Mouse (Mus musculus) stomach, embryonic 14.5 days (tissue): ENCODE measurements around the gene Tsacc. TPM values are rescaled to one million over a fixed set of nuclear protein-coding genes. Genes with fewer than 3 reads are reported as not detected.
"Not testable (repeated sequence)": the region's sequence is repeated elsewhere in the genome, so short reads cannot be mapped to it uniquely, and the experiment has no call there.

ENCODE experiments used
- ATAC-seq: fragments of 200-750 bp; cut with Nextera tagmentation; 2 replicates; pipeline ENCODE4 v1.8.0; 2017; ENCODE audit warnings: low read depth, moderate TSS enrichment; ENCODE audit not compliant: insufficient number of reproducible peaks, insufficient read depth, low FRiP score
- H3K27ac ChIP-seq: fragments of 300-500 bp; sonication (generic); 2 replicates; pipeline ENCODE4 v1.5.1; 2014; ENCODE audit warnings: mild to moderate bottlenecking, low read length, moderate library complexity, mixed read lengths
- H3K27me3 ChIP-seq: fragments of 300-500 bp; sonication (generic); 2 replicates; pipeline ENCODE4 v1.6.1; 2014; ENCODE audit warnings: low read length, control low read depth, mixed read lengths; ENCODE audit not compliant: control insufficient read depth, insufficient read depth
- H3K36me3 ChIP-seq: fragments of 300-500 bp; sonication (generic); 2 replicates; pipeline ENCODE4 v1.6.1; 2014; ENCODE audit warnings: mild to moderate bottlenecking, control low read depth, low read length, moderate library complexity, mixed read lengths; ENCODE audit not compliant: control insufficient read depth, insufficient read depth
- H3K4me1 ChIP-seq: fragments of 300-500 bp; sonication (generic); 2 replicates; pipeline ENCODE4 v1.6.1; 2014; ENCODE audit warnings: low read length, control low read depth, mixed read lengths; ENCODE audit not compliant: control insufficient read depth, insufficient read depth
- H3K4me2 ChIP-seq: fragments of 300-500 bp; sonication (generic); replicated peaks from 2 replicates; pipeline ENCODE4 v1.6.1; 2014; ENCODE audit warnings: low read depth, low read length, control low read depth
- H3K4me3 ChIP-seq: fragments of 300-500 bp; sonication (generic); 2 replicates; pipeline ENCODE4 v1.5.1; 2014; ENCODE audit warnings: low read depth, low read length, control low read depth
- H3K9ac ChIP-seq: fragments of 300-500 bp; sonication (generic); replicated peaks from 2 replicates; pipeline ENCODE4 v1.6.1; 2014; ENCODE audit warnings: low read depth, mild to moderate bottlenecking, control low read depth, low read length, moderate library complexity, mixed read lengths
- H3K9me3 ChIP-seq: fragments of 300-500 bp; sonication (generic); 2 replicates; pipeline ENCODE4 v1.6.1; 2016; ENCODE audit warnings: low read depth, low read length, control low read depth; ENCODE audit not compliant: control insufficient read depth
- WGBS: fragments of 180-500 bp; shearing (Covaris S2); extraction: QIAGEN DNeasy Blood & Tissue Kit; methylation state at CpG from one replicate; pipeline ENCODE4 v1.1.7; 2014; 5-methylcytosine and 5-hydroxymethylcytosine counted together
- polyA plus RNA-seq: library from polyadenylated mRNA; unstranded; fragments of >200 nt; fragmentation: Nextera tagmentation; extraction: Ambion mirVana; gene quantifications from 2 replicates; pipeline ENCODE4 v1.2.1, GENCODE M21; 2014

The Tsacc gene
- polyA plus RNA-seq, 1 experiment from 2014 or later, result 13.8 TPM

- Histone ChIP-seq H3K4me1 (no peaks in the 10 kb centered on the region), H3K27ac (no peak overlapping the region), H3K9me3 (no peaks in the 10 kb centered on the region), H3K4me2 (no peak overlapping the region), H3K4me3 (no peak overlapping the region), H3K36me3 (no peaks in the 10 kb centered on the region), H3K27me3 (no peaks in the 10 kb centered on the region), H3K9ac (no peak overlapping the region)
- WGBS, result 87% methylated on average over 2 of the region's 2 CpGs
- ATAC-seq, result no peak
Measured at GRCm38 (mm10) chr3:88276121-88276520, 20.7 kb downstream of the Tsacc start.

DNA sequence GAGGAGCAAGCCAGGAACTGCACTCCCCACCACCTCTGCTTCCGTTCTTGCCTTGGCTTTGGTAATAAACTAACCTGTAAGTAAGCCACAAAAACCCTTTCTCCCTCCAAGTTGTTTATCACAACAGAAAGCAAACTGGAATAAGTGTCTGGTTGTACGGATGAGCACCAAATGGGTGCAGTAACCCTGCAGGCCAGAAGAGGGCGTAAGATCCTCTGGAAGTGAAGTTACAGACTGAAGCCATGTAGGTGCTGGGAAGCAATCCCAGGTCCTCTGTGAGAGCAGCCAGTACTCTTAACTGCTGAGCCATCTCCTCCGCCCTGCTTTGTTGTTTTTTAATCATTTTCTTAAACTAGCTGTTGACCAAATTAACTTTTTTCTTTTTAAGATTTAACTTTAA lies 22.8 kb downstream of the Tsacc start:
- H3K4me1 ChIP-seq, result no peaks in the 10 kb centered on the region
- no peaks in the 10 kb centered on the region for H3K9me3 ChIP-seq
- no peak overlapping the region for H3K27ac ChIP-seq
- H3K9ac ChIP-seq, result no peak overlapping the region
- H3K36me3 ChIP-seq, result no peaks in the 10 kb centered on the region
- no peak overlapping the region for H3K4me3 ChIP-seq
- no peak for ATAC-seq
- no peak overlapping the region for H3K4me2 ChIP-seq
- H3K27me3 ChIP-seq, result no peaks in the 10 kb centered on the region
- WGBS, result 94% methylated on average over 4 of the region's 4 CpGs

DNA sequence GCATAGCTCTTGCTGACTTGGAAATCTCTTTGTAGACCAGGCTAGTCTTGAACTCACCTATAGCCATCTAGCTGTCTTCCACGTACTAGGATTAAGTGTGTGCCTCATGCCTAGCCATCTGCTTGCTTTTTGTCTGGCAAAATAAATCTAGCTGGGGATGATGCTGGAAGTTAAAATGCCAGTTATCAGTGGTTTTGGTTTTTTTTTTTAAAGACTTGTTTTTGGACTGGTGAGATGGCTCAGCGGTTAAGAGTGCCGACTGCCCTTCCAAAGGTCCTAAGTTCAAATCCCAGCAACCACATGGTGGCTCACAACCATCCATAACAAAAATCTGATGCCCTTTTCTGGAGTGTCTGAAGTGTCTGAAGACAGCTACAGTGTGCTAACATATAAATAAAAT lies 24.9 kb downstream of the Tsacc start:
- Histone ChIP-seq H3K9ac (no peak overlapping the region), H3K4me3 (no peak overlapping the region), H3K36me3 (no peaks in the 10 kb centered on the region), H3K9me3 (no peaks in the 10 kb centered on the region), H3K27me3 (no peaks in the 10 kb centered on the region), H3K4me1 (no peaks in the 10 kb centered on the region), H3K4me2 (no peak overlapping the region), H3K27ac (no peak overlapping the region)
- WGBS, result 90% methylated on average over 3 of the region's 3 CpGs
- no peak for ATAC-seq

DNA sequence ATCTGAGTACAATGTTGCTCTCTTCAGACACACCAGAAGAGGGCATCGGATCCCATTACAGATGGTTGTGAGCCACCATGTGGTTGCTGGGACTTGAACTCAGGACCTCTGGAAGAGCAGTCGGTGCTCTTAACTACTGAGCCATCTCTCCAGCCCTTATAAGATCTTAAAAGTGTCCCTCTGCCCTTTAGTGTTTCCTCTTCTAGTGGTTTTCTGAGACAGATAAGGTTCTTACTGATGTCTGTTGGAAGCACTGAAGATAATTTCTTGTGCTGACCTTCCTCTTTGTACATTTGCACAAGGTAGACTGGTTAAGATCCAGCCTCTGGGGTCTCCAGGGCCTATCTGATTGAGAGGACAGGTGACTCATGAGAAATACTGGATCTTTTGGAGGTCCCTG lies 25.5 kb downstream of the Tsacc start:
- H3K9ac ChIP-seq, H3K27me3 ChIP-seq, H3K4me3 ChIP-seq, ATAC-seq, H3K36me3 ChIP-seq, H3K4me1 ChIP-seq, H3K27ac ChIP-seq, H3K4me2 ChIP-seq, H3K9me3 ChIP-seq: not testable (repeated sequence)
- 85% methylated on average over 2 of the region's 2 CpGs for WGBS

- no peaks in the 10 kb centered on the region for H3K9me3 ChIP-seq
- no peak for ATAC-seq
- no peak overlapping the region for H3K4me3 ChIP-seq
- H3K4me2 ChIP-seq, result no peak overlapping the region
- H3K9ac ChIP-seq, result no peak overlapping the region
- H3K36me3 ChIP-seq, result no peaks in the 10 kb centered on the region
- no peaks in the 10 kb centered on the region for H3K27me3 ChIP-seq
- whole genome bisulfite sequencing, result 81% methylated on average over 5 of the region's 5 CpGs
- H3K4me1 ChIP-seq, result no peaks in the 10 kb centered on the region
- no peak overlapping the region for H3K27ac ChIP-seq
Measured at GRCm38 (mm10) chr3:88268991-88269390, 27.8 kb downstream of the Tsacc start.

GRCm38 (mm10) chr3:88268014-88268413 lies 28.8 kb downstream of the Tsacc start:
- not testable (repeated sequence) for H3K9ac ChIP-seq, H3K4me3 ChIP-seq, H3K9me3 ChIP-seq, H3K27me3 ChIP-seq, H3K27ac ChIP-seq, H3K4me1 ChIP-seq, H3K4me2 ChIP-seq, ATAC-seq, H3K36me3 ChIP-seq
- 77% methylated on average over 6 of the region's 6 CpGs for WGBS

DNA sequence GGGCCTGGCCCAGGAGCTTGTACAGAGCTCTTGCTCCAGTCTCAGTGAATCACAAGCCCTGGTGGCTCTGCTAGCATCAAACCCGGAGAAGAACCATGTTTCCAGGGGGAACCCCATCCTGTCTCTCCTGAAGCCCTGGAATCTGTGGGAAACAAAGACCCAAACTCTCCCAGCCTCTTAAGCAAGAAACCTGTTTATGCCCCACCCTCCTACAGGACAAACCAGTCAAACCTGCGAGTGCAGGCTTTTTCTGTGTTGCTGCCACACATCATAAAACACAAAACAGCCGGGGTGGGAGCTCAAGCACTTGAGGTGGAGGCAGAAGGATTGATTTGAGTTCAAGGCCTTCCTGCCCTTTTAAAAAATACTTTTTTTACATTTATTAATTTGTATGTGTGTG lies 34.5 kb downstream of the Tsacc start:
- no peak overlapping the region for H3K9ac ChIP-seq
- WGBS, result 53% methylated on average over 3 of the region's 3 CpGs
- no peak overlapping the region for H3K4me3 ChIP-seq
- no peaks in the 10 kb centered on the region for H3K36me3 ChIP-seq
- ATAC-seq, result no peak
- H3K27me3 ChIP-seq, result no peaks in the 10 kb centered on the region
- H3K9me3 ChIP-seq, result no peaks in the 10 kb centered on the region
- no peak overlapping the region for H3K4me2 ChIP-seq
- no peaks in the 10 kb centered on the region for H3K4me1 ChIP-seq
- H3K27ac ChIP-seq, result no peak overlapping the region

DNA sequence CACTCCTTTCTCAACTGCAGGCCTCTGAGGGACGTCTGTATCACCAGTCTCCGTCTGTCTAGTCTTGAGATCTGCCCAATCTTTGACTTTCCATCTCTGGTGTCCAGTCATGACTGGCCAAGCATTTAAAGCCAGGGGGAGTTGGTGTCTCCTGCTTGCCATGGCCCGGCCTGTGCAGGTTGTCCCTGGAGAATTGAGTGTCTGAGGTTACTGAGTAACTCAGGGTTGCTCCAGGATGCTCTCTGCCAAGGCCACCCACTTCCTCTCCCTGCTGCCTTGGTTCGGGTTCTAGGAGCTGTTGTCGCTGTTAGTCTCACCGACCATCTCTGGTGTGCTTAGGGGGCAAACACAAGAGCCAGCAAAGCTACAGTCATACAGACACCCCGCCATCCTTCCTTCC lies 40.4 kb downstream of the Tsacc start:
- Histone ChIP-seq H3K4me2 (no peak overlapping the region), H3K27ac (no peak overlapping the region), H3K9me3 (no peaks in the 10 kb centered on the region), H3K4me3 (no peak overlapping the region), H3K27me3 (peaks cover 18% of the 10 kb centered on the region; the same call in 1 of the 2 replicates), H3K9ac (no peak overlapping the region), H3K36me3 (no peaks in the 10 kb centered on the region), H3K4me1 (peaks cover 4% of the 10 kb centered on the region; the same call in 1 of the 2 replicates)
- WGBS, result 66% methylated on average over 7 of the region's 7 CpGs
- no peak for ATAC-seq

GRCm38 (mm10) chr3:88255950-88256349 lies 40.8 kb downstream of the Tsacc start:
- no peaks in the 10 kb centered on the region for H3K36me3 ChIP-seq
- H3K4me1 ChIP-seq, result peaks cover 4% of the 10 kb centered on the region; the same call in 1 of the 2 replicates
- 45% methylated on average over 6 of the region's 6 CpGs for WGBS
- peak; percentile 76; the same call in 1 of the 2 replicates for ATAC-seq
- no peak overlapping the region for H3K4me3 ChIP-seq
- peaks cover 18% of the 10 kb centered on the region; the same call in 1 of the 2 replicates for H3K27me3 ChIP-seq
- H3K27ac ChIP-seq, result no peak overlapping the region
- H3K9ac ChIP-seq, result no peak overlapping the region
- H3K9me3 ChIP-seq, result no peaks in the 10 kb centered on the region
- H3K4me2 ChIP-seq, result no peak overlapping the region
